Mouse (Mus musculus) brain, adult 10 weeks (tissue): ENCODE results near the gene Frmpd2. TPM values are rescaled to one million over a fixed set of nuclear protein-coding genes. Genes with fewer than 3 reads are reported as not detected.

Experiments used
- polyA plus RNA-seq: library from polyadenylated mRNA; stranded (reverse); fragments of 350-450 nt; fragmentation: Illumina TruSeq; extraction: RNeasy Lipid Tissue Mini Kit (QIAGEN cat#74804); gene quantifications from one replicate; pipeline ENCODE4 v1.2.3, GENCODE M21; 2015; ENCODE audit warnings: low read depth, low replicate concordance

The Frmpd2 gene
- 1.8 TPM for polyA plus RNA-seq

GRCm38 (mm10) chr14:33471331-33471730 is at the start of gene Frmpd2:
TSS of gene Frmpd2 (plus strand) at chr14:33471696.

GRCm38 (mm10) chr14:33447027-33447569 is 24.4 kb upstream of the Frmpd2 start, which contains the start of gene Mapk8:
TSS of gene Mapk8 (minus strand) at chr14:33447158.

GRCm38 (mm10) chr14:33588951-33589350 is 117.5 kb downstream of the Frmpd2 start, which contains the start of gene Ptpn20:
TSS of gene Ptpn20 (plus strand) at chr14:33589207.

Other genes starting within 250 kb of the Frmpd2 start
- gene Mapk8, start 24.5 kb upstream of the Frmpd2 start, polyA plus RNA-seq = 81.0 TPM
- gene Ptpn20, start 117.5 kb downstream of the Frmpd2 start, polyA plus RNA-seq = 0.62 TPM